Mouse (Mus musculus): ENCODE measurements around the gene Diras2. TPM values are rescaled to one million over a fixed set of nuclear protein-coding genes. Genes with fewer than 3 reads are reported as not detected.

The Diras2 gene
- polyA plus RNA-seq, 1 experiment from 2014 or later = 0.42 TPM

GRCm38 (mm10) chr13:52538588-52539116 lies 7.6 kb upstream of the Diras2 start:
- WGBS (ENCODE audit: missing documents) = 61% methylated on average over 9 of the region's 9 CpGs
- H3K36me3 ChIP-seq (ENCODE audit: inconsistent target) = no peaks in the 10 kb centered on the region
- no peak overlapping the region for H3K4me3 ChIP-seq (ENCODE audit: inconsistent target)
- H3K27ac ChIP-seq = no peak overlapping the region
- no peaks in the 10 kb centered on the region for H3K79me2 ChIP-seq (ENCODE audit: inconsistent target)

- no peaks in the 10 kb centered on the region for H3K36me3 ChIP-seq (ENCODE audit: inconsistent target)
- no peak overlapping the region for H3K4me3 ChIP-seq (ENCODE audit: inconsistent target)
- no peak overlapping the region for H3K27ac ChIP-seq
- no peaks in the 10 kb centered on the region for H3K79me2 ChIP-seq (ENCODE audit: inconsistent target)
- whole genome bisulfite sequencing (ENCODE audit: missing documents) = 76% methylated on average over 25 of the region's 26 CpGs
These were observed 6.9 kb upstream of the Diras2 start for GRCm38 (mm10) chr13:52537754-52538587.

- H3K4me3 ChIP-seq (ENCODE audit: inconsistent target) = no peak overlapping the region
- WGBS (ENCODE audit: missing documents) = 11% methylated on average over 4 of the region's 4 CpGs
- no peak overlapping the region for H3K27ac ChIP-seq
- H3K79me2 ChIP-seq (ENCODE audit: inconsistent target) = no peaks in the 10 kb centered on the region
- H3K36me3 ChIP-seq (ENCODE audit: inconsistent target) = no peaks in the 10 kb centered on the region
These were observed 4.5 kb upstream of the Diras2 start for GRCm38 (mm10) chr13:52535542-52535941.

- H3K79me2 ChIP-seq (ENCODE audit: inconsistent target) = no peaks in the 10 kb centered on the region
- no peak overlapping the region for H3K27ac ChIP-seq
- WGBS (ENCODE audit: missing documents) = 54% methylated on average over 5 of the region's 5 CpGs
- H3K36me3 ChIP-seq (ENCODE audit: inconsistent target) = no peaks in the 10 kb centered on the region
- no peak overlapping the region for H3K4me3 ChIP-seq (ENCODE audit: inconsistent target)
These were observed 2.6 kb upstream of the Diras2 start for GRCm38 (mm10) chr13:52533644-52534043.

GRCm38 (mm10) chr13:52530008-52530945 lies 802 bp downstream of the Diras2 start:
- Histone ChIP-seq H3K36me3 (ENCODE audit: inconsistent target) (no peaks in the 10 kb centered on the region), H3K4me3 (ENCODE audit: inconsistent target) (no peak overlapping the region), H3K27ac (no peak overlapping the region), H3K79me2 (ENCODE audit: inconsistent target) (no peaks in the 10 kb centered on the region)
- WGBS (ENCODE audit: missing documents) = 12% methylated on average over 48 of the region's 50 CpGs

GRCm38 (mm10) chr13:52529188-52529972 lies 1.7 kb downstream of the Diras2 start:
- H3K4me3 ChIP-seq (ENCODE audit: inconsistent target) = no peak overlapping the region
- no peaks in the 10 kb centered on the region for H3K79me2 ChIP-seq (ENCODE audit: inconsistent target)
- 81% methylated on average over 13 of the region's 13 CpGs for WGBS (ENCODE audit: missing documents)
- no peak overlapping the region for H3K27ac ChIP-seq
- H3K36me3 ChIP-seq (ENCODE audit: inconsistent target) = no peaks in the 10 kb centered on the region

GRCm38 (mm10) chr13:52528786-52529185 lies 2.3 kb downstream of the Diras2 start:
- WGBS (ENCODE audit: missing documents) = 79% methylated on average over 9 of the region's 9 CpGs
- H3K27ac ChIP-seq = no peak overlapping the region
- no peak overlapping the region for H3K4me3 ChIP-seq (ENCODE audit: inconsistent target)
- H3K36me3 ChIP-seq (ENCODE audit: inconsistent target) = no peaks in the 10 kb centered on the region
- no peaks in the 10 kb centered on the region for H3K79me2 ChIP-seq (ENCODE audit: inconsistent target)

- no peak overlapping the region for H3K27ac ChIP-seq
- 75% methylated on average over 8 of the region's 8 CpGs for WGBS (ENCODE audit: missing documents)
These were observed 2.8 kb downstream of the Diras2 start for GRCm38 (mm10) chr13:52528281-52528680.

GRCm38 (mm10) chr13:52526249-52527035 lies 4.6 kb downstream of the Diras2 start:
- Histone ChIP-seq H3K79me2 (ENCODE audit: inconsistent target) (no peaks in the 10 kb centered on the region), H3K4me3 (ENCODE audit: inconsistent target) (no peak overlapping the region), H3K27ac (no peak overlapping the region), H3K36me3 (ENCODE audit: inconsistent target) (no peaks in the 10 kb centered on the region)
- WGBS (ENCODE audit: missing documents) = 85% methylated on average over 6 of the region's 6 CpGs

More at GRCm38 (mm10) chr13:52528281-52528680, 2.8 kb downstream of the Diras2 start:
- no peaks in the 10 kb centered on the region for H3K36me3 ChIP-seq (ENCODE audit: inconsistent target)
- no peak overlapping the region for H3K4me3 ChIP-seq (ENCODE audit: inconsistent target)
- H3K79me2 ChIP-seq (ENCODE audit: inconsistent target) = no peaks in the 10 kb centered on the region

GRCm38 (mm10) chr13:52524313-52524712 lies 6.8 kb downstream of the Diras2 start:
- WGBS (ENCODE audit: missing documents) = 92% methylated on average over 10 of the region's 11 CpGs
- Histone ChIP-seq H3K79me2 (ENCODE audit: inconsistent target) (no peaks in the 10 kb centered on the region), H3K27ac (no peak overlapping the region), H3K36me3 (ENCODE audit: inconsistent target) (no peaks in the 10 kb centered on the region), H3K4me3 (ENCODE audit: inconsistent target) (no peak overlapping the region)

GRCm38 (mm10) chr13:52521176-52521575 lies 9.9 kb downstream of the Diras2 start:
- WGBS (ENCODE audit: missing documents) = 95% methylated on average over 6 of the region's 6 CpGs
- Histone ChIP-seq H3K79me2 (ENCODE audit: inconsistent target) (no peaks in the 10 kb centered on the region), H3K36me3 (ENCODE audit: inconsistent target) (no peaks in the 10 kb centered on the region), H3K27ac (no peak overlapping the region), H3K4me3 (ENCODE audit: inconsistent target) (no peak overlapping the region)

- Histone ChIP-seq H3K27ac (no peak overlapping the region), H3K36me3 (ENCODE audit: inconsistent target) (no peaks in the 10 kb centered on the region), H3K79me2 (ENCODE audit: inconsistent target) (no peaks in the 10 kb centered on the region), H3K4me3 (ENCODE audit: inconsistent target) (no peak overlapping the region)
- 95% methylated on average over 5 of the region's 5 CpGs for WGBS (ENCODE audit: missing documents)
These were observed 11.7 kb downstream of the Diras2 start for GRCm38 (mm10) chr13:52519425-52519824.

- Histone ChIP-seq H3K27ac (no peak overlapping the region), H3K4me3 (ENCODE audit: inconsistent target) (no peak overlapping the region), H3K79me2 (ENCODE audit: inconsistent target) (no peaks in the 10 kb centered on the region), H3K36me3 (ENCODE audit: inconsistent target) (no peaks in the 10 kb centered on the region)
- 91% methylated on average over 4 of the region's 4 CpGs for WGBS (ENCODE audit: missing documents)
These were observed 12.7 kb downstream of the Diras2 start for GRCm38 (mm10) chr13:52518377-52518776.

All from macrophage (primary cell).